Mouse (Mus musculus): ENCODE results near the gene Lypd6b. TPM values are rescaled to one million over a fixed set of nuclear protein-coding genes. Genes with fewer than 3 reads are reported as not detected.

Gene Lypd6b
- total RNA-seq, 2 experiments from 2014 or later: 0.14 TPM; not detected in 1

DNA sequence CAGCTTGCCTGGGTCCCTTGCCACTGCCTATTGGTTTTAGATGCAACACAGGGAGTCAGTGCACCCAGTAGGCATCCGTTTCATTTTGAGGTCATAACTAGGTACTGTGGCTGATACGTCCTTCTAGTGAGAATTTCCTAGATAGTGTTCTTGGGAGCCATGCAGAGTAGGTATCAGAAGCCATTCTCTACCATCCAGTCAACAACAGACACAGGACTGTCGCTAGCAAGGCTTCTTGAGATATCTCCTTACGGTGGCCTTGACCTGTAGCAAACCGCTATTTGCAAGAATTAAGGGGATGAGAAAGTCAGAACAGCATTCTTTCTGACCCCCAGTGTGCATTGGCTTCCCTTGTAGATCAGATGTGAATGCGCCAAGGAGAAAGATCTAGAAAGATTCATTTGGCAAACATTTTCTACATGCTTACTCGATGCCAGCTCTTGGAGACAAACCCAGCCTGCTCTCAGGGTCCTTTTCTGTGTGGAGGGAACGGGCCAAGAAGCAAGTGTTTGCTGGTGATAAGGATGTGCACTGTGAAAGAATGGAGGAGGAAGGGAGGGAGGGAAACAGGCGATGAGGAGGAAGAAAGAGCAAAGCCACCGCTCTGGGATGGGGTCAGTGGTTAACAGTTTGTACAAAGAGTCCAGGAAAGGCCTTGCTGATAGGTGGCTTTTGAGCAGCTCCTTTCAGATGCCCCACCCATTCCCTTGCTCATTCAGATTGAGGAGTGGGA, 82.5 kb downstream of the Lypd6b start:
- DNase-seq: no peak

DNA sequence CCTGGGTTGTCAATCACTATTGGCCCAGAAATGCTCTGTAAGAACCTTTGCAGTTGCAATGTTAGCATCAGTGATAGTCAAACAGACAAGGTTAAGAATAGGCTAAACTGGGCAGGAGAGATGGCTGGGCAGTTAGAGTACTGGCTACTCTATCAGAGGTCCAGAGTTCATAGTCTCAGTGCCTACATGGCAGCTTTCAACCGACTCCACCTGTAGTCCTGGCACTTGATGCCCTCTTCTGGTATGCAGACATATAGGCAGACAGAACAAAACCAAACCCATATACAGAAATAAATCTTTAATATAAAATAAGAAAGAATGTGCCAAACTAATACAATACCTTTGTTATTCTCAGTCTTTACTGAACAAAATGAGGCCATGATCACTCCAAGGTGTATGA, 83.5 kb downstream of the Lypd6b start:
- DNase-seq: no peak

DNA sequence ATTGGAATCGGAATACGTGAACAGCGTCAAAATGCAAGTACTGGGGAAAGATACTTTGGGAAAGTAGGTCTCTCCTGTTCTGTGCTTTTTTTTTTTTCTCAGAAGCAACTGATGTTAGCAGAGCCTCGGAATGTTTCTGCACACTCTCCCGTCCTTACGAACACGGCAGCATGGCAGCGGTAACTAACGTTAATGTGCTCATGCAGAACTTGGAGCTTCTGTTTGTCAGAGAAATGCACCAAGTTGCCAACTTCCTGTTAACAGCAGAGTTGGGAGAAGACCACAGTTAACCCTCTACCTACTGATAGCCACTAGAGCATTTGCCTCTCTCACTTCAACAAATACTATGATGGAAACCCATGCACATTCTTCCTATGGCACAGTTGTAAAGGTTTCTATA, 93.0 kb downstream of the Lypd6b start:
- DNase-seq: no peak

DNA sequence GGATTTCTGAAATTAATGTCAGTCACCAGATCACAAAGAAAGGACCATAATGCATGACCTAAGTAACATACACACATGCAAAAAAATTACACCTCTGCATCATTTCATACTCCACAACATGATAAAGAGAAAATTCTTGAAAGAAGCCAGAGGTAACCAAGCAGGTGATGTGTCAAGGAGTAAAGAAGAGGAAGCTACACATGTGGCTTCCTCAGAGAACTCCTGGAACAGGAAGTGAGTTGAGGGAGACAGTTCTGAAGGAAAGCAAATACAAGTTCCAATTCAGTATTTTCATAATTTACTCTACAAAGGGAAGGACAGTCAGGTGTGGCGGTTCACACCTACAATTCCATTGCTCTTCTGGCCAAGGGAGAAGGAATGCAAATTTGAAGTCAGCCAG, 93.5 kb downstream of the Lypd6b start:
- no peak for DNase-seq

DNA sequence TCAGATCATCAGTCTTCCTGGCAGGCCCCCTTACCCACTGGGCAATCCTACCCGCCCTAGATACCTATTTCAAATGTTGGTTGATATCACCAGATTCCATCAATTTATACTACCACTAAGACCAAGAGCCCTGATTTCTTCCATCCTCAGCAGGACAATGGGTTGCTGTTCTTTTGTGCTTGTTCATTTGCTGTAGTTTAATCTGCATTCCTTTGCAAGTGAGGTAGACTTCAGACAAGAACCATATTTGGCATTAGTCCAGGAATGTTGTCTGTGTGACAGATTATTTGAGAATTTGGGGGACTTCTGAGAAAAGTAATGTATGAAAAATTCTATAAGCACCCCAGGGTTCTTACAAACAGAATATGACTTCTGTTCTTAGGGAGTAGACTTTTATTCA, 95.0 kb downstream of the Lypd6b start:
- no peak for DNase-seq

DNA sequence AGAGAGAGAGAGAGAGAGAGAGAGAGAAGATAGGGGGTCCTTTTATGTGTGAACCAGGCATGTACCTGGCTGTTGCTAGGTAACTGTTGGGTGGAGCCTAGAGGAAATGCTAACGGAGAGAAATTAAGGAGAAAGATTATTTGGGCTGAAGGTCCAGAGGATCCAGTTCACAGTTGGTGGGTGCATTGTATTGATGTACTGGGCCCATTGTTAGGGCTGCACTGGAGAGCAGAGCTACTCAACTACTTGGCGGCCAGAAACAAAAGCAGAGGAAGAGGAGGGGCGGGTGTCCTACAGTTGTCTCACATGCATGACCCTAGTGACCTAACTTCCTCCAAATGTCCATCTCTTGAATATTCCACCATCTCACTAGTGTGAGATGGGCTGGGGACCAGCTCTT, 96.5 kb downstream of the Lypd6b start:
- no peak for DNase-seq

DNA sequence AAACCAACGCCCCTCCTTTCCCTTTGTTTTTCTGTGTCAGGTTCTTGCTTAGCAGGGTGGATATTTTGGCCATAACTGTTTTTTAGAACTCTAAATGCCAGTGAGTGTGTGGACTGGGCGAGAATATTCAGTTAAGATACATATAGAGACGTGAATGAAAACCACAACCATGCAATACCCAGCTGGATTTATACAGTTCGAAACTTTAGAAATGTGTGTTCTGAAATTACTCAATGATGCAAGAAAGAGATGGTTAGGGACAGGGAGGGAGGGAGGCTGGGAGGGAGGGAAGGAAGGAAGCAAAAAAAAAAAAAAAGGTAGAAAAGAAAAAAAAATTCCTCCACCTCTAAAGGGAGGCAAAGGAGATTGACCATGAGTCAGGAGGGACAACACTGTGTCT, 98.7 kb downstream of the Lypd6b start:
- no peak for DNase-seq

DNA sequence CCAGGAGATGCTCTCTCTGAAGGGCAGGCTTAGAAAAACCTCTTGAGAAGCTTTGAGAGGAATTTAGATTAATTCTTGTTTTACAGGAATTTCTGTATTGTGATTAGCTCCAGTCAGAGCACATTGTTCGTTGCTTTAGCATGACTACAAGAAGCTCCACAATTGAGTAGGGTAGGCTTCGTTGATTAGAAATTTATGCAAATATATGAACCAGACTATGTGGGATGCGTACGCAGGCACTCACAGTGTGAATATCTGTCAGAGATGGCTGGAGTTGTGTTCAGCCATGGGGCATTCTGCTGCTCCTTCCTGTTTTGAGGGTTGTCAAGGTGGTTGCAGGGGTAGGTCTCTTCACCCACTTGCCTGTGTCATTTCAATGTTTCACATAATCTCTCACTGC, 100.9 kb downstream of the Lypd6b start:
- DNase-seq: no peak

DNA sequence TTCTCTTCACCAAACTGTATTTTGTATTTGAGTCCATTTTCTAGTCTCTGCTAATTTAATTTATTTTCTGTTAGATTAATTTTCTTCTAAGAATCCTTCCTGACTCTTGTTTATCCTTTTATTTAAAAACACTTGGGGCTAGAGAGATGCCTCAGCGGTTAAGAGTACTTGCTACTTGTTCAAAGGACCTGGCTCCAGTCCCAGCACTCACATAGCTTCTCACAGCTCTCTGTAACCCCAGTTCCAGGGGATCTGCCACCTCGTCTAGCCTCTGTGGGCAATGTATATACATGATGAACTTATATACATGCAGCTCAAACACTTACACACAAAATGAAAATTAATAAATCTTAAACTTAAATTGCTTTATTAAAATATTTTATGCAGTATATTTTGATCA, 103.2 kb downstream of the Lypd6b start:
- no peak for DNase-seq

DNA sequence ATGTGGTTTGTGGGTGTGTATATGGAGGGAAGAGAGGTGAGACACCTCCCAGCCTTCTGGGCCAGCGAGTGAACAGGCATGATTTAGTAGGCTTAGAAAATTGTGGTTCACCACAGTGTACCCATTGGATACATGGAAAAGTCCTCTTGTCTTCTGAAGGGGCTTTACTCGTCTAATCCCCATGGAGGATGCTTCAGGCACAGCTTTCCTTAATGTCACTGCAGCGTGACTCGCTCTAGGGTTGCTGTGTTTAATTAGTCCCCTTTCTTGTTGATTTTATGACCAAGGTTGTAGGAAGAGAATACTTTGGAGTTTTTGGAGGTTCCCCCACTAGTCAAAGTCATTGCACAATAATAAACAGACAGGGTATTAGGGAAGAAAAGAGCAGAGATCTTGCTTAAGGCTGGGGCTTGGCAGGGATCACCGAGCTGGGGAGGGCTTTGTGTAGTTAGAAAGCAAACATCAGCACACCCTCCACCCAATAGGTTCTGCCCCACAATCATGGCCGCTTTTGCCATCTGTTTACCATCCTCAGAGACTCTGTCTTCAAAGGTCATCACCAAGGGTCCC, 122.4 kb downstream of the Lypd6b start:
- no peak for DNase-seq

DNA sequence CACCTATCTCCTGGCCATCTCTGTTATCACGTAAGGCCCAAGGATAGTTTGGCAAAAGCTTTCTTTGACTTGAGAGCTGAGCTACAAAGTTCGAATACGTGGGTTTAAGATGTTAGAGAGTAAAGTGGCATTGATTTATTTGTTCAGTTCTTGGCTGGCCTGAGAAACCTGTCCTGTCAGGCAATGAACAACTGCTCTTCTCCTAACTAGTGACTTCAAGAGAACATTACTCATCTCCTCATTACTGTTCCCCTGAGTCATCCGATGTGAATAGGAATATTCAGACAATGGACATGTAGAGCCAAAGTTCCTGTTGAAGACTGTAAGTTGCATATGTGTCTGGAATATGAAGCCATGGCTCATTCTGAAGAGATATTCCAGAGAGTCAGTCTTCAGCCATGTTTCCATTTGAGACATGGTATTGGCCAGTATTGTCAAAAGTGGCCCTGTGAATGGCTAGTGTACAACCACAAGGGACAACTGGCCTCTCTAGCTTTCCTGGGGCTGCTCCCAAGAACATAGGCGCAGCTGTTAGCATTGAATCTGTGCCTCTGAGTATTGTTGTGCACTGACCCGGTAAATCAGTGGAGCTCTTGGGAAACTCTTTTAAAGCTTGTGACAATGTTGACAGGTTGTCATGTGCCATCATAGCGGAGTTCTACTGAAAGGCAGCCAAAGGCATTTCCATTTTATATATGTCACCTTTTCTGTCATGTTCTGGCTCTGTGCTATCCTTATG, 124.0 kb downstream of the Lypd6b start:
- no peak for DNase-seq

DNA sequence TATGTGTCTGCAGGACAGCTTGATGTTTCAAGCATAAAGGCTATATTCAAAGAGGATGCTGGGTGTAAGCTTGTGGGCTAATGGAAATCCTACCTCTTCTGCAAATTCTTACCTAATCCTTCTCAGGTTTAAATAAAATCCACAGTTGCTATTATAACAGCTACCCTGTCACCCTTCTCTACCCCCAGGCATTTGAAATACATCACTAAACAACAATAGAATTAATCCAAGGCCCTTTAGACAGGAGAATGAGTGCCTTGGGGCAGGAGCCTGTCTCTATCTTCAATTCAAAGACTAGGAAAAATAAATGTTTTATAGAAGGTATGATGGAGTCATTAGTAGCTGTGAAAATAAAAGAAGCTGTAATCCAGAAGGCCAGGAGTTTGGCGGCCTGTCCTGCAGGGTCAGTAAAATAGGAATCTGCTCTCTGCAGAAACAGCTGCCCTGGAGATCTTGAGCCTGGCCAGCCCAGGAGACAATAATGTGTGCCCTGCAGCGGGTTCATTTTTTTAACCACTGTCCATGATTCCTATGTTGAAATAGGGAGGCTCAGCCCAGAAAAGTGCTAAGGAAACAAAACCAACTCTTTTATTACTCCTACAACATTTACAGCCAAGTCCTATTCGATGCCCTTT, 124.9 kb downstream of the Lypd6b start:
- DNase-seq: no peak

DNA sequence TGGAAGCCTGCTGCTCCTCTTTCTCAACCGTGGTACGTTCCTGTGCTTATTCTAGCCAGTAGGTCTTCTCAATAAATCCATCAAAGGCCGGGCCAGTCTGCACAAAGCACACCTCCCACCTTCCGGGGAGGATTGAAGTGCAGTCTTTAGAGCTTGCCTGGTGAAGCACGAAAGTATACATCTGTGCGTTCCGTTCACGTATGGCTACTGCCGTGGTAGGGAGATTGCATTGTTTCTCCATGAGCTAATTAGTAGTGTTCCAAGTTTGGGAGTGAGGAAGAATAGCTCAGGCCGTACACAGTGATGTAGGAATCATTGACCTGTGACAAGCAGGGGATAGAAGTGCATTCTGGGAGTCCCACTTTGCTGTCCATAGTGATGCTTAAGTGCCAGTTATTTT, 130.0 kb downstream of the Lypd6b start:
- DNase-seq: no peak

DNA sequence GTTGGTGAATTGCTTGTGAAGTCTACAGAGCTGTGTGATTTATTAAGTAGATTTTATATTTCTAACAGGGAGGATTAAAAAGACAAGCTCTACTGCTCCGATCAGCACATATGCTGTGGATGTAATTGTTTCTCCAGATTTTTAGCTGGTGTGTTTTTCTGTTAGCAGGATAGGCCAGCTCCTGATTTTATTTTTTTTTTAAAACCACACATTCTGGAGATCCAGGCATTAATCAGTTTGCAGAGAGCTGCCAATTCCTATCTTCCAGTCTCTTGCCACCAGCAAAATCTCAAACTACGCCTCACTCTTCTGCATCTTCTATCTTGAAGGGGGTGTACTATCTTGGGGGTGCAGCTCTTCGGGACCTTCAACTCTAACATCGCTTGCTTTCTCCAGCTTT, 130.6 kb downstream of the Lypd6b start:
- no peak for DNase-seq

DNA sequence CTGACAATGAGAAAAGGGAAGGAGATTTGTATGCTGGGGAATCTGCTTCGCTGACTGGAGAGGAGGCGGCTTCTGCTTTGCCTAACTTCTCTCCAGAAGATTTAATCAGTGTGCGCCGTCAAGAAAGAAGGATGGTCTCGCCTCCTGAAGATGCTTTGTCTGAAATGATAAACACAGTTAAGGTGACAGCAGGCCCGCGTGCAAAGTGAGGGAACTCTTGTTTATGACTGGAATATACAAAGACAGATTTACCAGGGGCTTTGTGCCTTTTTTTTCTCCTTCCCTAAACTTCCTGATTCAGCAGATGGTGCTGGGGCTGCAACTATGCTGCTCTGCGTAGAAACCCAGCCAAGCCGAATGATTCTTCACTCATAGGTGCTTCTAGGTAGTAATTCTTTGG, 131.2 kb downstream of the Lypd6b start:
- no peak for DNase-seq

DNA sequence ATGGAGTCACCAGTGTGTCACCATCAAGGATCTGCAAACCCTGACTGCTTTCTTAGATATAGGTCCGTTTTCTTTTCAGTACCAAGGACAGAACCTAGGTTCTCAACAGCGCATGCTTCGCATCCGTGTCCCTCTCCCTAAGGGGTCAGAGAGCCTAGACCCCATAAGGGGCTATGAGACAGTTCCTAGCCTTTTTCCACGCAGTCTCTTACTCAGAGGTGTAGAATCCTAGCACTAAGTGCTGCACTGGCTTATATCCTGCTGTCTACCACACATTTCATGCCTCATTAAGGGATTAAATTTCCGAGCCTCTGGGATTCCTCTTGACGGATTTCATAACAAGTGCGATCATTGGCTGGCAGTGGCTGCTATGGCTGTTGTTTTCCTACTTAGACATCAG, 134.5 kb downstream of the Lypd6b start:
- no peak for DNase-seq

DNA sequence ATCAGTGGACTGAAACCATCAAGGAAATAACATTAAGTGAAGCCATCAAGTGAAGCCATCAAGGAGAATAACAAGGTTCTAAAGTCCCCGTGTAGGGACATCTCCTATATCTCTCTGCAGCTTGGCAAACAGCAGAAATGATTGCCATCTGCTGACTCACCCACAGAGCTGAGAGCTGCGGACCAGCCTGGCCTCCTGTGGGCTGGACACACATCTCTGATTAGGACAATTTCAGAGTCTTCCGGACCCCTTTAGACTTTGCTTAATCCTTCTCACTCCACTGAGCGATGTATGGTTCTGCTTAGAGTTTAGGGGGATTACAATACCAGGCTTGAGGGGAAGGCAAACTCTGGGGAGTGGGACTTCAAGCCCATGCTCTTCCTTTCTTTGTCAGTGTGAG, 135.3 kb downstream of the Lypd6b start:
- no peak for DNase-seq

DNA sequence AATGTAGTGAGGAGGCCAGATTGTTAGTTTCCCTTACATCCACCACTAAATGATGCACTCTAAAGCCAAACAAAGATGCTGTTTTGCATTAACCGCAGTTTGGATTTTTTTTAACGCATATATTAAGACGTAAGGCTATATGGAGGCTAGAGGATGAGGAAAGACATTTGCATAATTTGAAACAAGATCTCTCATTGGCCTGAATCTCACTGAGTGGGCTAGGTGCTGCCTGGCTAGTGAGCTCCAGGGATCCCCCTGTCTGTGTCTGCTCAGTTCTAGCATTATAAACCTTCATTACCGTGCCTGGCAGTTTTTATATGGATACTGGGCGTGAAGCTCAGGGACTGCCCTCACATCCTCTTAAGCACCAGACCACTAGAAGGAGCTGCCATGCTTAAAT, 138.7 kb downstream of the Lypd6b start:
- DNase-seq: no peak

DNA sequence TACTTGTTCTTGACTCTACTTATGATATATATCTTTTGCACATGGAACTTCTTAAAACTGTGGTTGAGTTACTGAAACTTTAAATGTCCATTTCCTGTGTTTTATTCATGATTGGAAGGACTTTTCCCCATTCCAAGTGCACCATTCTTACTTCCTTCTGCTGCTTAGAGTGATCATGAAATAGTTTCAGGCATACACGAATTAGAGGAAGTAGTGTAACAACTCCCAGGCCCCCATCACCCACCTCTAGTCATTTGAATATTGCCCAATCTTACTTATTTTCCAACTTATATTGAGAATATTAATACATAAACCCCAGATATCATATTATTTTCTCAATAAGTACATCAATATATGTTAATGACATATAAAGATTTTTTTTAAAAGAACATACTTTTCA, 139.9 kb downstream of the Lypd6b start:
- DNase-seq: no peak

DNA sequence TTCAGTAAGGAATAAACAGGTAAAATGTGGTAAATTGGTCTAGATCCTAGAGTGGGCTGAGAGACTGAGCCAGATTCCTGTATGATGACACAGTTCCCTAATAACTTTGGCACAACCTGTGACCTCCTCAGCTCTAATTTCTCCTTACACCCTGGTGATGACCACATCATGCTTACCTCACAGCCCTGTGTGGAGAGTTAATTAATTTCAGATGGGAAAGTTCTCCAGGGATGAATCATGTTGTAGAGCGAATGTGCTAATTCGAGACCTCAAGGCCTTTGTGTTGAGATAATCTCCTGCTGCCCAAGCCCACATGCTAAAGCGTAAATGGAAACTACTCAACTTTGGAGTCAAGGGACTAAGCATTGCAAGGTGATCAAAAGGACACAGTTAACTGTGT, 142.4 kb downstream of the Lypd6b start:
- no peak for DNase-seq

DNA sequence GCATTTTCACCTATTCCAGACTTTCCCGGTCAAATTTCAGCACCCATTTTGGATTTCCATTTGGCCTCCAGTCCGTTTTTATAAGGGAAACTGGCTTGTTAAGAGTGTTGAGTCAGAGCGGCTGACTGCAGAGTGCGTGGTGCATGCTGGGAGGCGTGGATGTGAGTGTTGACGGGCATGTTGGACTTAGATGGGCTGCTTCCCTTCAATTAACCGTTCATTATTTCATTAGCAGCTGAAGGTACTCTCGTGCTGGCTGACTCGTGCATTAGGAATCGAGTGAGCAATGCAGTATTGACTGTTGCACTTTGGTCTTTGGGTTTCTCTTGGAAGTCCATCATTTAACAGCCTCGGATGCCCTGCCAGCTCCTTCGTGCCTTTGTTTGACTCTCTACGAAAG, 150.1 kb downstream of the Lypd6b start:
- DNase-seq: no peak

DNA sequence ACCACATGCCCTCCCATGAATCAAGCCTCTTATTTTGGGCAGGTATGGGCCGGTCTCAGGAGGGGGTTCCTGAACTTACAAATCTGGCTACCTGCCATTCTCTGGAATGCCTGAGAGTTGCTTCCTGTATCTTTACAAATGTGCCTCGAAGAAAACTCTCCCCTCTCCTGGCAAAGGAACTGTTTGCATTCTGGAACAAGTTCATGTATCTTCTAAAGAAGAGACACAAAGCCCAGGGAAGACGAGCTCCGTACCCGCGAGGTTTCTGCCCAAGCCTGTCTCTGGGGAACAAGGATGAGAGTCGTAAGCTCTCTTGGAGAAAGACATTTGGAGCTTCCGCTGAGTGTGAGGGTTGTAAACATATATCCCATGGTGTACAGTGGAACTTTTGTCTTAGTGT, 150.8 kb downstream of the Lypd6b start:
- DNase-seq: no peak

DNA sequence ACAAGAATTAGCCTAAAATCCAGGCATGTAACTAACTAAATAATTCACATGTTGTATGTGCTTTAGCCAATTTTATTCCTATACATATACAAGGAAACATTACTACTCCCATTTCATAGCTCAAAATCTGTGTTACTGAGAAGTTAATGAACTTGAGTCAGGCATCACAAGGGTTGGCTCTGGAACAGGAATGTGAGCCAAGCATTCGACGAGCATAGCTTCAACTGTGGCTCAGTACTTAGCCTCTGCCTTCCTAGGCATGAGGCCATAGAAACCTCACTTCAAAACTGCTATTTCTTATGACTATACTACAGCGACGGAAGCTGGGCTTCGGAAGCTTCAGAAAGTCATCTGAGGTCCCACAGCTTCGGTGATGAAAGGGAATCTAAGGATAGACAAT, 152.9 kb downstream of the Lypd6b start:
- peak; percentile 6 for DNase-seq

Data from gastrocnemius, postnatal 10 days (tissue).